Mouse (Mus musculus) neutrophil, adult 5-6 weeks (primary cell): Measurements from ENCODE around the gene Srl. TPM values are rescaled to one million over a fixed set of nuclear protein-coding genes. Genes with fewer than 3 reads are reported as not detected.

Experiments used
- ATAC-seq: fragments of 151-379, 151-347 bp; 2 replicates; pipeline ENCODE4 v1.8.0; 2017; ENCODE audit warnings: mild to moderate bottlenecking, moderate TSS enrichment; ENCODE audit not compliant: insufficient number of reproducible peaks, poor library complexity, low FRiP score, severe bottlenecking; ENCODE audit errors: extremely low read depth
- total RNA-seq: library from RNA; stranded (forward); fragments of 200-1000 nt; gene quantifications from 2 replicates; pipeline ENCODE4 v1.2.3, GENCODE M21; 2017

Srl gene
- total RNA-seq, 1 experiment from 2014 or later = 0.35 TPM

- no peak for ATAC-seq
Measured at GRCm38 (mm10) chr16:4444378-4444777, 97.2 kb downstream of the Srl start.

- no peak for ATAC-seq
Measured at GRCm38 (mm10) chr16:4439302-4440066, 102.1 kb downstream of the Srl start.

GRCm38 (mm10) chr16:4436738-4437137 is 104.9 kb downstream of the Srl start:
- no peak for ATAC-seq

- ATAC-seq = no peak
Measured at GRCm38 (mm10) chr16:4435371-4435770, 106.2 kb downstream of the Srl start.

GRCm38 (mm10) chr16:4431841-4432240 is 109.8 kb downstream of the Srl start:
- ATAC-seq = no peak

DNA sequence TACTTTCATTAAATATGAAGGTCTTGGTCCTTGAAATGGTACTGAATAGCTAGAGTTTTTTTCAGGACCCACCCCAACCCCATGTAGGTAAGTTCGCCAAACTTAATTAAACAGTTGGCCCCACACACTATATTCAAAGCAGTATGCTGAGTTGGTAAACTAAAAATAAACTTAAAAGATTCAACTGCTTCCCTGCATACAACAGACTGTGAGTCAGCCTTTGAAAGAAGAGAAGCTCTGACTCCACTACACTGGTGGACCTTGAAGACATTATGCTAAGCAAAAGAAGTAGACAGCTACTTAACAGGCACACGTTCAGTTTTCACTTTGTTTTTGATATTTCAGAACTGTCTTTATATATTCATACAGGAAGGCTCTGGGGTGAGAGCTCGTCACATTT is 110.6 kb downstream of the Srl start:
- no peak for ATAC-seq

DNA sequence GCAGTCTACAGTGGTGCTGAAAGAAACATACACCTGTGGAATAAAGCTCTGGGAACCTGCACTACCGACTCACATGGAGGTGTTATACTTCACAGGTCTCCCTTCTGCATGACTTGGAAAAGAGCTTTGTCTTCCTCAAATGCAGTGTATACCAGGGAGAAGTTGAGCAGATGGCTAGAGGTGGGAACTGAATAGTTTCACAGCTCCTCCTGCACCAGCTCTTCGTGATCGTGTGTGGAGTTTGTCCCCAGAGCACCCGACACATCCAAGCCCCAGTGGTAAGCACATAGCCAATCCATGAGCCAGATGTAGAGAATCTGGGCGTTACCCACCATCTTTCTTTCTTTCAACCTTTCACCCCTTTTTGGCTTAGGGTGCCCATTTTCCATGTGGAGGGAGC is 111.4 kb downstream of the Srl start:
- ATAC-seq = no peak

Other genes with a start within 250 kb of the Srl start
- gene Adcy9, start 121.3 kb downstream of the Srl start, total RNA-seq = 2.3 and 2.6 TPM in 2 replicates
- 8.0 and 8.5 TPM in 2 replicates for gene Tfap4, start 18.0 kb upstream of the Srl start, total RNA-seq
- gene Glis2, start 52.9 kb upstream of the Srl start, total RNA-seq = not detected in 2 replicates
- gene Pam16, start 83.2 kb upstream of the Srl start, total RNA-seq = 14.2 and 15.4 TPM in 2 replicates
- gene Vasn, start 98.1 kb upstream of the Srl start, total RNA-seq = 0.12 and 1.4 TPM in 2 replicates
- gene Dnaja3, start 98.2 kb upstream of the Srl start, total RNA-seq = 24.2 and 33.9 TPM in 2 replicates
- gene Coro7, start 138.0 kb upstream of the Srl start, total RNA-seq = 59.7 and 65.6 TPM in 2 replicates
- gene Nmral1, start 177.5 kb upstream of the Srl start, total RNA-seq = 12.0 and 12.3 TPM in 2 replicates
- gene Hmox2, start 184.5 kb upstream of the Srl start, total RNA-seq = 70.6 and 97.2 TPM in 2 replicates
- 22.6 and 23.4 TPM in 2 replicates for gene Cdip1, start 248.5 kb upstream of the Srl start, total RNA-seq